Mouse (Mus musculus): ENCODE data around the gene Srgap2. TPM values are rescaled to one million over a fixed set of nuclear protein-coding genes. Genes with fewer than 3 reads are reported as not detected.
"Not testable (repeated sequence)": the region's sequence is repeated elsewhere in the genome, so short reads cannot be mapped to it uniquely, and the experiment has no call there.

The Srgap2 gene
- total RNA-seq (2014; fragmentation: Nextera tagmentation) (129 and 135 TPM in 2 replicates), total RNA-seq (2017) (25.2 and 27.9 TPM in 2 replicates), polyA plus RNA-seq (2012) (21.0 and 32.5 TPM in 2 replicates)

DNA sequence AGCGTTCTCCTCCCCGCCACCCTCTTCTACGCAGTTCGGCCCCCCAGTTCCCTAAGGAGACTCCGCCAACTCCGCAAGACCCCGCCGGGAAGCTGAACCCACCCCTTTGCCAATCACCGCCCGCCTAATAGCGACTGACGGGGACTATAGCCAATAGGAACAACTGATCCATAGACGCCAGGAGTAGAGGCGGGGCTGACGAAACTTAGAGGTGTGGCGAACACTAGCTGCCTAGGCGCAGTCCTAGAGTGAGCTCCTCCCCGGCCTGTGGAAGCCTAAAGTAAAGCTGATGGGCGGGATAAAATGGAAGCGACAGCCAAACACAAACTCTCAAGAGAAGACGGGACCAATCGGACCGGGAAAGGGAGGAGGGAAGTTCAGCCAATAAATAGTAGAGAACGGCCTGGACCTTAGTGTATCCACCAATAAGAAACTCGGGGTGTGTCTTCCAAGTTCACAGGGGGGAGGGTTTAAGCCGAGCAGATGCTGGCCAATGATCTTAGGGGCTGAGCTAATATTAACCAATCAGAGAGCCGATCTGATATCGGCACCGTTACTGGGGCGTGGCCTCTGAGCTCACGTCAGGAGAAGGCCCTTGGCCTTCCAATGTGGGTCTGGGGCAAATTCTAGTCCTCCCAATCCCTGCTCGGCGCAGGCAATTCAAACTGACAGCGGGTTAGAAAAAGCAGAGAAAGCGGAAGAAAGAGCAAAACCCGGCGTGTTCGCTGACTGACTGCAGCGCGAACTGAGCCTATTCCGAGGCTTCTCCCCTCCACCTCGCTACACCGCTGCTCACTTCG lies at the start of gene Srgap2, which contains the start of gene Fam72a:
Srgap2 (minus strand) TSS at position 72 of the 800 bp plus-strand sequence.
Fam72a (plus strand) TSS at position 623 of the 800 bp plus-strand sequence.
- DNase-seq (ENCODE audit: low spot score), result peak; percentile 99

DNA sequence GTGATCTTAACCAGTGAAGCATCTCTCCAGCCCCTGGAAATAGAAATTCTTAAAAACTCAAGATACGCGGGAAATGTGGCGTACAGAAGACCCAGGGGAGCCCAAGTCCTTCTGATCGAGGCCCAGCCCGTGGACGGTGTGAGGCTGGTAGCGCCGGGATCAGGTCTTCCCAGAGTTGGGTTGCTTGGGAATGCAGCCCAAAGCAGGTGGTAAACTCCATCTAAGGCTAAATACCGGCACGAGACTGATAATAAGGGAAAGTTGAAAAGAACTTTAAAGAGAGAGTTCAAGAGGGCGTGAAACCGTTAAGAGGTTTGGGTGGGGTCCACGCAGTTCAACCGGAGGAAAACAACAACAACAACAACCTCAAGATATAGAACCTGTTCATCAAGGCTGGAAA lies 46.6 kb upstream of the Srgap2 start:
- H3K36me3 ChIP-seq (replicated peaks), result no peaks in the 10 kb centered on the region
- H3K9me3 ChIP-seq (replicated peaks), result no peaks in the 10 kb centered on the region
- H3K27me3 ChIP-seq (ENCODE audit: insufficient read depth, low read length), result no peaks in the 10 kb centered on the region
- DNase-seq (ENCODE audit: low spot score) (peak; percentile 88), ATAC-seq (ENCODE audit: extremely low read depth, insufficient number of reproducible peaks, low FRiP score, poor library complexity, severe bottlenecking) (peak; percentile 69)
- peaks cover 53% of the 10 kb centered on the region for H3K4me1 ChIP-seq (ENCODE audit: insufficient read depth, low read depth, low read length)
- TF ChIP-seq TAL1 (conservative IDR thresholded peaks at IDR 0.05; ENCODE audit: low read depth, low read length), result no peak
- TF ChIP-seq GATA1 (IDR thresholded peaks at IDR 0.05; ENCODE audit: borderline replicate concordance, low read length), result no peak
- TF ChIP-seq GATA2 (IDR thresholded peaks at IDR 0.05; ENCODE audit: borderline replicate concordance, low read depth, low read length), result no peak
- TF ChIP-seq POLR2AphosphoS5 (IDR thresholded peaks at IDR 0.05; ENCODE audit: insufficient replicate concordance, low read depth, low read length), result no peak
- no peak for TF ChIP-seq CTCF (IDR thresholded peaks at IDR 0.05; ENCODE audit: low read depth, low read length)
- no peak overlapping the region for H3K4me3 ChIP-seq (ENCODE audit: low read depth, low read length)

More for the DNA sequence above, at the start of gene Srgap2, which contains the start of gene Fam72a:
- Histone ChIP-seq H3K36me3 (replicated peaks) (peaks cover 35% of the 10 kb centered on the region), H3K4me3 (ENCODE audit: low read depth, low read length) (peak within 1 kb of the TSS; percentile 83), H3K4me1 (ENCODE audit: insufficient read depth, low read depth, low read length) (peaks cover 70% of the 10 kb centered on the region), H3K9me3 (replicated peaks) (no peaks in the 10 kb centered on the region), H3K27me3 (ENCODE audit: insufficient read depth, low read length) (no peaks in the 10 kb centered on the region)
- peak; percentile 86 for ATAC-seq (ENCODE audit: extremely low read depth, insufficient number of reproducible peaks, low FRiP score, poor library complexity, severe bottlenecking)
- TF ChIP-seq TAL1 (conservative IDR thresholded peaks at IDR 0.05; ENCODE audit: low read depth, low read length) (no peak), GATA1 (IDR thresholded peaks at IDR 0.05; ENCODE audit: borderline replicate concordance, low read length) (no peak), POLR2AphosphoS5 (IDR thresholded peaks at IDR 0.05; ENCODE audit: insufficient replicate concordance, low read depth, low read length) (no peak), GATA2 (IDR thresholded peaks at IDR 0.05; ENCODE audit: borderline replicate concordance, low read depth, low read length) (no peak), CTCF (IDR thresholded peaks at IDR 0.05; ENCODE audit: low read depth, low read length) (no peak)

DNA sequence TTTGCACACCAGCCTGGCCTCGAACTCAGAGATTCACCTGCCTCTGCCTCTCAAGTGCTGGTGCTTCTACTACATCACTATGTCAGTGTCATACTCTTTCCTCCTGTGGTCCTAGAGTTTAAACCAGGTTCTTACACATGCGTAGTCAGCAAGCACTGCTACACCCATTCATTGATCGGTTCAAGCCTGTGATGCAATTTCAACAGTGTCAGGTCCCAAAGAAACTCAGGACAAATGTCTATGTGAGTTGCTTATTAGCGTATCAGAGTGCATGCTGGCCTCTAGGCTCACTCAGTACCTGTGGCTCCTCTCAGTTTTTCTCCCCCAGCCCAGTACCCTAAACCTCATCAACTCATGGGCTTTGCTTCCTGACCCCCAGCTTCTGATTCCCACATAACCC lies 43.2 kb upstream of the Srgap2 start:
- Histone ChIP-seq H3K36me3 (replicated peaks) (no peaks in the 10 kb centered on the region), H3K9me3 (replicated peaks) (no peaks in the 10 kb centered on the region), H3K4me1 (ENCODE audit: insufficient read depth, low read depth, low read length) (peaks cover 55% of the 10 kb centered on the region), H3K27me3 (ENCODE audit: insufficient read depth, low read length) (no peaks in the 10 kb centered on the region), H3K4me3 (ENCODE audit: low read depth, low read length) (no peak overlapping the region; the same call in 1 of the 2 replicates)
- TF ChIP-seq GATA2 (IDR thresholded peaks at IDR 0.05; ENCODE audit: borderline replicate concordance, low read depth, low read length) (no peak), CTCF (IDR thresholded peaks at IDR 0.05; ENCODE audit: low read depth, low read length) (no peak), TAL1 (conservative IDR thresholded peaks at IDR 0.05; ENCODE audit: low read depth, low read length) (no peak), POLR2AphosphoS5 (IDR thresholded peaks at IDR 0.05; ENCODE audit: insufficient replicate concordance, low read depth, low read length) (no peak), GATA1 (IDR thresholded peaks at IDR 0.05; ENCODE audit: borderline replicate concordance, low read length) (no peak)
- no peak for DNase-seq (ENCODE audit: low spot score)
- ATAC-seq (ENCODE audit: extremely low read depth, insufficient number of reproducible peaks, low FRiP score, poor library complexity, severe bottlenecking), result no peak

DNA sequence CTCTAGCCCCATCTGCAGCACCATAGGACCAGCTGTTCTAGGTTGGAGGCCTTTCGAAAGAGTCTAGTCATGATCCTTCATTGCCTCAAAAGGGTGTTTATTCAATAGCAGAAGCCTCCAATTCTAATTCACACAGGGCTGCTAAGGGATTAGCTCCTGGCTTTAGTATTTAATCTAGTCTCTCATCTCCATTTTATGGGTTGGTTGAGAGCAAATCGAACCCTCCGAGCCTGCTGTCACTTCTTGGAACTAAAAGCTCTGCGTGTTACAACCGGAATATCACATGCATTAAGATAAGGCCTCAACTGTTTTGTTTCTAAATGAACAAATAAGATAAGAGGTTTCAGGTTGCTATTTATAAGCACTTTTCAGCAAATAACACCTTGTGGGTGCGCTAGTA lies 42.6 kb upstream of the Srgap2 start:
- TF ChIP-seq POLR2AphosphoS5 (IDR thresholded peaks at IDR 0.05; ENCODE audit: insufficient replicate concordance, low read depth, low read length) (no peak), TAL1 (conservative IDR thresholded peaks at IDR 0.05; ENCODE audit: low read depth, low read length) (peak; percentile 47), GATA2 (IDR thresholded peaks at IDR 0.05; ENCODE audit: borderline replicate concordance, low read depth, low read length) (no peak)
- Histone ChIP-seq H3K27me3 (ENCODE audit: insufficient read depth, low read length) (no peaks in the 10 kb centered on the region), H3K4me1 (ENCODE audit: insufficient read depth, low read depth, low read length) (peaks cover 58% of the 10 kb centered on the region), H3K36me3 (replicated peaks) (no peaks in the 10 kb centered on the region), H3K9me3 (replicated peaks) (no peaks in the 10 kb centered on the region), H3K4me3 (ENCODE audit: low read depth, low read length) (peak overlapping the region; percentile 51; the same call in 1 of the 2 replicates)
- DNase-seq (ENCODE audit: low spot score) (peak; percentile 61), ATAC-seq (ENCODE audit: extremely low read depth, insufficient number of reproducible peaks, low FRiP score, poor library complexity, severe bottlenecking) (peak; percentile 73)

DNA sequence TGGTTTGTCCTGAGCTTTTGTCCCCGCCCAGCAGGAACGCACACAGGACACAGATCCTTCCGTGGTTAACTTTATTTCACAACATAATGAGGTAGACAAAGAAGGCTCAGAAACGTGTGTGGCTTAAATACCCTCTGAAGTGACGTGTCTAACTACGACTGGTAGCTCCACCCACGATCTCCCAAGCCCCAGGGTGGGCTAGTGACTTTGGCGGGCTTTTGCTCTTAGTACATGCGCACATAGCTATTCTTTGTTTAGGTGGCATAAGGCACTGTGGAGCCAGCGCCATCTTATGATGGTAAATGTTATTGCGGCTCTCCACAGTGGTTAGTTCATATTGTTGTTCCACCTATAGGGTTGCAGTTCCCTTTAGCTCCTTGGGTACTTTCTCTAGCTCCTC lies 38.9 kb upstream of the Srgap2 start:
- ATAC-seq (ENCODE audit: extremely low read depth, insufficient number of reproducible peaks, low FRiP score, poor library complexity, severe bottlenecking); DNase-seq (ENCODE audit: low spot score); H3K36me3 ChIP-seq (replicated peaks); H3K9me3 ChIP-seq (replicated peaks); H3K4me3 ChIP-seq (ENCODE audit: low read depth, low read length); H3K27me3 ChIP-seq (ENCODE audit: insufficient read depth, low read length): not testable (repeated sequence)
- TF ChIP-seq CTCF (IDR thresholded peaks at IDR 0.05; ENCODE audit: low read depth, low read length), result peak; percentile 25; the same call in 1 of the 2 replicates
- peaks cover 70% of the 10 kb centered on the region for H3K4me1 ChIP-seq (ENCODE audit: insufficient read depth, low read depth, low read length)

DNA sequence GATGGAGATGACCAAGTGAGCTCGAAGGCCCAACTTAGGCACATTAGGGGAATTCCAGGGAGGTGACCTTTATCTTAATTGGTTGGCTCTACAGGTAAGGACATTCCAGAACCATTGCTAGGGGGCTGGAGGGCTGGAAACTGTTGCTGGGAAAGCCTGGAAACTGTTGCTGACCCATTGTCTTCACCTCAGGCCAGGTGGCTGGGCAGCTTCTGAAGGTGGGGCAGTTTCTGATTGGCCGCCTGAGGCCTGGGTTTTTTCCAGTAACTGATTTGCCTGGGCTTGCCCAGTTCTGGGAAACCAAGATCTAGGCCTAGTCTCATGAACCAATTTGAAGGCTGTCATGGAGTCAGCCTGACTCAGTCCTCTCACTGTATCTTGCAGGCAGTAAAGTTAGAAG lies 34.9 kb upstream of the Srgap2 start:
- no peak for DNase-seq (ENCODE audit: low spot score)
- Histone ChIP-seq H3K36me3 (replicated peaks) (no peaks in the 10 kb centered on the region), H3K4me1 (ENCODE audit: insufficient read depth, low read depth, low read length) (peaks cover 44% of the 10 kb centered on the region), H3K27me3 (ENCODE audit: insufficient read depth, low read length) (no peaks in the 10 kb centered on the region), H3K4me3 (ENCODE audit: low read depth, low read length) (no peak overlapping the region), H3K9me3 (replicated peaks) (no peaks in the 10 kb centered on the region)
- no peak for TF ChIP-seq POLR2AphosphoS5 (IDR thresholded peaks at IDR 0.05; ENCODE audit: insufficient replicate concordance, low read depth, low read length)
- TF ChIP-seq CTCF (IDR thresholded peaks at IDR 0.05; ENCODE audit: low read depth, low read length), result no peak
- no peak for TF ChIP-seq GATA2 (IDR thresholded peaks at IDR 0.05; ENCODE audit: borderline replicate concordance, low read depth, low read length)
- no peak for TF ChIP-seq TAL1 (conservative IDR thresholded peaks at IDR 0.05; ENCODE audit: low read depth, low read length)
- TF ChIP-seq GATA1 (IDR thresholded peaks at IDR 0.05; ENCODE audit: borderline replicate concordance, low read length), result no peak
- ATAC-seq (ENCODE audit: extremely low read depth, insufficient number of reproducible peaks, low FRiP score, poor library complexity, severe bottlenecking), result no peak

Data from G1E (cell line).